Mouse (Mus musculus) myocyte (in vitro differentiated cells): ENCODE data around the gene Actl7b. TPM values are rescaled to one million over a fixed set of nuclear protein-coding genes. Genes with fewer than 3 reads are reported as not detected.

Source experiments
- H3K27me3 ChIP-seq: one replicate; pipeline ENCODE4 v1.6.1; 2011; ENCODE audit not compliant: control insufficient read depth, insufficient read depth, insufficient read length
- H3K36me3 ChIP-seq: one replicate; pipeline ENCODE4 v1.6.1; 2011; ENCODE audit not compliant: control insufficient read depth, insufficient read depth
- H3K4me2 ChIP-seq: one replicate; pipeline ENCODE4 v1.6.1; 2011; ENCODE audit warnings: low read depth, control low read depth
- H3K4me3 ChIP-seq: one replicate; pipeline ENCODE4 v1.5.1; 2011; ENCODE audit warnings: mild to moderate bottlenecking, control low read depth, moderate library complexity
- H3K79me2 ChIP-seq: one replicate; pipeline ENCODE4 v1.6.1; 2011; ENCODE audit not compliant: control insufficient read depth, insufficient read depth
- H3ac ChIP-seq: one replicate; pipeline ENCODE4 v1.6.1; 2011; ENCODE audit not compliant: control insufficient read depth, insufficient read length
- CEBPB ChIP-seq: IDR thresholded peaks from 2 replicates; pipeline ENCODE4 v1.6.1; 2011; ENCODE audit warnings: mild to moderate bottlenecking, moderate library complexity; ENCODE audit not compliant: poor library complexity, insufficient read depth, severe bottlenecking
- E2F4 ChIP-seq: IDR thresholded peaks from one replicate; pipeline ENCODE4 v1.6.1; 2011; ENCODE audit warnings: mild to moderate bottlenecking, control low read depth, moderate library complexity; ENCODE audit not compliant: insufficient read depth
- MAX ChIP-seq: IDR thresholded peaks from one replicate; pipeline ENCODE4 v1.6.1; 2011; ENCODE audit warnings: low read depth, mild to moderate bottlenecking, control low read depth
- MYOD1 ChIP-seq, 3 experiments: IDR thresholded peaks; one replicate each; pipeline ENCODE4 v1.6.1; 2011; ENCODE audit warnings: control low read depth in 2 of 3, low read depth in 2 of 3, mild to moderate bottlenecking in 2 of 3, moderate library complexity in 1 of 3; ENCODE audit not compliant: insufficient read length in 2 of 3, control insufficient read depth in 1 of 3
- MYOG ChIP-seq, 3 experiments: IDR thresholded peaks; one replicate each; pipeline ENCODE4 v1.6.1; 2011; ENCODE audit warnings: control low read depth in 2 of 3, low read depth in 2 of 3, mild to moderate bottlenecking in 2 of 3; ENCODE audit not compliant: insufficient read length in 2 of 3, control insufficient read depth in 1 of 3, insufficient read depth in 1 of 3
- POLR2A ChIP-seq: IDR thresholded peaks from one replicate; pipeline ENCODE4 v1.6.1; 2011; ENCODE audit warnings: low read depth, mild to moderate bottlenecking, control low read depth, moderate library complexity; ENCODE audit not compliant: insufficient read length
- POLR2AphosphoS2 ChIP-seq: IDR thresholded peaks from one replicate; pipeline ENCODE4 v1.6.1; 2011; ENCODE audit warnings: low read depth, control low read depth; ENCODE audit not compliant: insufficient read length
- REST ChIP-seq: IDR thresholded peaks from one replicate; pipeline ENCODE4 v1.6.1; 2011; ENCODE audit warnings: mild to moderate bottlenecking, control low read depth, moderate library complexity; ENCODE audit not compliant: insufficient read depth, insufficient read length
- SRF ChIP-seq: IDR thresholded peaks from one replicate; pipeline ENCODE4 v1.6.1; 2011; ENCODE audit warnings: low read depth; ENCODE audit not compliant: control insufficient read depth, insufficient read length
- TCF12 ChIP-seq: IDR thresholded peaks from one replicate; pipeline ENCODE4 v1.6.1; 2011; ENCODE audit warnings: mild to moderate bottlenecking, control low read depth; ENCODE audit not compliant: poor library complexity, insufficient read depth, severe bottlenecking
- TCF3 ChIP-seq: IDR thresholded peaks from one replicate; pipeline ENCODE4 v1.6.1; 2011; ENCODE audit warnings: low read depth, control low read depth; ENCODE audit not compliant: insufficient read length
- USF1 ChIP-seq: IDR thresholded peaks from one replicate; pipeline ENCODE4 v1.6.1; 2011; ENCODE audit warnings: low read depth, mild to moderate bottlenecking, control low read depth, moderate library complexity
- polyA plus RNA-seq: library from polyadenylated mRNA; unstranded; fragments of >200 nt; fragmentation: generic; extraction: Trizol; gene quantifications from one replicate; pipeline ENCODE4 v1.2.1, GENCODE M21; 2012; ENCODE audit warnings: missing spikeins

Actl7b gene
- polyA plus RNA-seq, 1 experiment: not detected

- no peak overlapping the region for H3ac ChIP-seq
- TF ChIP-seq USF1 (no peak), E2F4 (no peak), TCF12 (no peak), MAX (no peak), POLR2A (no peak), MYOG (IDR thresholded peaks at IDR 0.05; ENCODE audit: control insufficient read depth in 1 of 3, insufficient read depth in 1 of 3, insufficient read length in 2 of 3, low read depth in 2 of 3) (no peak), REST (no peak), TCF3 (no peak), POLR2AphosphoS2 (no peak), SRF (no peak), MYOD1 (IDR thresholded peaks at IDR 0.05; ENCODE audit: control insufficient read depth in 1 of 3, insufficient read length in 2 of 3, low read depth in 2 of 3) (no peak), CEBPB (no peak)
- H3K4me2 ChIP-seq: no peak overlapping the region
- H3K79me2 ChIP-seq: no peaks in the 10 kb centered on the region
- H3K27me3 ChIP-seq: no peaks in the 10 kb centered on the region
- H3K4me3 ChIP-seq: no peak overlapping the region
- peaks cover 13% of the 10 kb centered on the region for H3K36me3 ChIP-seq
These were observed 632 bp downstream of the Actl7b start for GRCm38 (mm10) chr4:56740611-56741010.

- no peaks in the 10 kb centered on the region for H3K27me3 ChIP-seq
- TF ChIP-seq POLR2A (no peak), TCF12 (no peak), E2F4 (no peak), MYOD1 (IDR thresholded peaks at IDR 0.05; ENCODE audit: control insufficient read depth in 1 of 3, insufficient read length in 2 of 3, low read depth in 2 of 3) (no peak), MAX (no peak), USF1 (no peak), CEBPB (no peak), MYOG (IDR thresholded peaks at IDR 0.05; ENCODE audit: control insufficient read depth in 1 of 3, insufficient read depth in 1 of 3, insufficient read length in 2 of 3, low read depth in 2 of 3) (no peak), REST (no peak), SRF (no peak), POLR2AphosphoS2 (no peak), TCF3 (no peak)
- no peak within 1 kb of the TSS for H3ac ChIP-seq
These were observed 1.2 kb downstream of the Actl7b start, which contains the start of gene Gm26657 for GRCm38 (mm10) chr4:56740020-56740485. Gene Gm26657, plus strand, starts transcription at chr4:56740070.

GRCm38 (mm10) chr4:56725839-56726238, 15.4 kb downstream of the Actl7b start:
- no peak overlapping the region for H3K4me2 ChIP-seq
- H3K36me3 ChIP-seq: no peaks in the 10 kb centered on the region
- H3K27me3 ChIP-seq: no peaks in the 10 kb centered on the region
- no peak for TF ChIP-seq REST
- no peak for TF ChIP-seq POLR2A
- no peak for TF ChIP-seq USF1
- no peak for TF ChIP-seq MAX
- TF ChIP-seq MYOD1 (IDR thresholded peaks at IDR 0.05; ENCODE audit: control insufficient read depth in 1 of 3, insufficient read length in 2 of 3, low read depth in 2 of 3): no peak
- TF ChIP-seq MYOG (IDR thresholded peaks at IDR 0.05; ENCODE audit: control insufficient read depth in 1 of 3, insufficient read depth in 1 of 3, insufficient read length in 2 of 3, low read depth in 2 of 3): no peak
- no peak for TF ChIP-seq SRF
- TF ChIP-seq TCF12: no peak
- TF ChIP-seq TCF3: no peak
- TF ChIP-seq CEBPB: no peak
- no peak for TF ChIP-seq E2F4
- TF ChIP-seq POLR2AphosphoS2: no peak
- H3K4me3 ChIP-seq: no peak overlapping the region
- H3K79me2 ChIP-seq: no peaks in the 10 kb centered on the region
- H3ac ChIP-seq: no peak overlapping the region

More at GRCm38 (mm10) chr4:56740020-56740485, 1.2 kb downstream of the Actl7b start, which contains the start of gene Gm26657:
- no peak within 1 kb of the TSS for H3K4me3 ChIP-seq
- H3K79me2 ChIP-seq: no peaks in the 10 kb centered on the region
- H3K36me3 ChIP-seq: peaks cover 13% of the 10 kb centered on the region
- no peak within 1 kb of the TSS for H3K4me2 ChIP-seq

- Histone ChIP-seq H3K79me2 (no peaks in the 10 kb centered on the region), H3ac (no peak overlapping the region), H3K4me2 (no peak overlapping the region), H3K4me3 (no peak overlapping the region), H3K36me3 (no peaks in the 10 kb centered on the region), H3K27me3 (no peaks in the 10 kb centered on the region)
- TF ChIP-seq POLR2AphosphoS2 (no peak), MAX (no peak), POLR2A (no peak), MYOD1 (IDR thresholded peaks at IDR 0.05; ENCODE audit: control insufficient read depth in 1 of 3, insufficient read length in 2 of 3, low read depth in 2 of 3) (no peak), SRF (no peak), TCF12 (no peak)
These were observed 18.0 kb downstream of the Actl7b start for GRCm38 (mm10) chr4:56723237-56723636.

GRCm38 (mm10) chr4:56722346-56722745, 18.9 kb downstream of the Actl7b start:
- Histone ChIP-seq H3K4me2 (no peak overlapping the region), H3K4me3 (no peak overlapping the region)

More at GRCm38 (mm10) chr4:56722346-56722745, 18.9 kb downstream of the Actl7b start:
- no peaks in the 10 kb centered on the region for H3K79me2 ChIP-seq
- no peaks in the 10 kb centered on the region for H3K27me3 ChIP-seq
- TF ChIP-seq REST: no peak
- no peak for TF ChIP-seq SRF
- no peak for TF ChIP-seq E2F4
- TF ChIP-seq MAX: no peak
- no peak for TF ChIP-seq CEBPB
- no peak for TF ChIP-seq MYOD1 (IDR thresholded peaks at IDR 0.05; ENCODE audit: control insufficient read depth in 1 of 3, insufficient read length in 2 of 3, low read depth in 2 of 3)
- no peak for TF ChIP-seq POLR2A
- TF ChIP-seq TCF12: no peak
- TF ChIP-seq MYOG (IDR thresholded peaks at IDR 0.05; ENCODE audit: control insufficient read depth in 1 of 3, insufficient read depth in 1 of 3, insufficient read length in 2 of 3, low read depth in 2 of 3): no peak
- no peak for TF ChIP-seq POLR2AphosphoS2
- no peak for TF ChIP-seq TCF3
- no peak for TF ChIP-seq USF1
- H3K36me3 ChIP-seq: no peaks in the 10 kb centered on the region
- H3ac ChIP-seq: no peak overlapping the region
